Mouse (Mus musculus) B cell, adult 62 days (primary cell): ENCODE measurements around the gene Pcsk2. TPM values are rescaled to one million over a fixed set of nuclear protein-coding genes. Genes with fewer than 3 reads are reported as not detected.

ENCODE experiments used
- total RNA-seq: library from RNA; stranded (reverse); gene quantifications from 4 replicates; pipeline ENCODE4 v1.2.4, GENCODE M21; 2023

Gene Pcsk2
- total RNA-seq, result not detected in 4 replicates

GRCm38 (mm10) chr2:143545758-143546246, at the start of gene Pcsk2:
TSS of gene Pcsk2 (plus strand) at chr2:143546156.

GRCm38 (mm10) chr2:143862484-143863231, 316.7 kb downstream of the Pcsk2 start, which contains the start of gene Bfsp1:
TSS of gene Bfsp1 (minus strand) at chr2:143863173.

